Mouse (Mus musculus) cerebellum, adult 2 months (tissue): Measurements from ENCODE around the gene Elf1. TPM values are rescaled to one million over a fixed set of nuclear protein-coding genes. Genes with fewer than 3 reads are reported as not detected.

ENCODE experiments used
- DNase-seq, 2 experiments: peaks; one replicate each; pipeline ENCODE4 v3.0.0; 2021
- H3K27ac ChIP-seq: fragments of 200-500 bp; 2 replicates; pipeline ENCODE4 v1.5.1; 2012; ENCODE audit warnings: low read length, control low read depth, inconsistent platforms; ENCODE audit not compliant: insufficient read depth
- H3K27me3 ChIP-seq: fragments of 200-500 bp; 2 replicates; pipeline ENCODE4 v1.6.1; 2012; ENCODE audit warnings: inconsistent platforms, mild to moderate bottlenecking, low read length, moderate library complexity; ENCODE audit not compliant: control insufficient read depth, insufficient read depth
- H3K4me1 ChIP-seq: fragments of 200-500 bp; 2 replicates; pipeline ENCODE4 v1.6.1; 2011; ENCODE audit warnings: low read length; ENCODE audit not compliant: control insufficient read depth, insufficient read depth
- H3K4me3 ChIP-seq: fragments of 200-500 bp; replicated peaks from 2 replicates; pipeline ENCODE3; 2011; ENCODE audit warnings: mild to moderate bottlenecking, low read depth, low read length, control low read depth; ENCODE audit not compliant: insufficient read depth
- CTCF ChIP-seq: fragments of 200-500 bp; IDR thresholded peaks from 2 replicates; pipeline ENCODE4 v1.5.1; 2011; ENCODE audit warnings: low read depth, mild to moderate bottlenecking, control low read depth, low read length, moderate library complexity, borderline replicate concordance; ENCODE audit not compliant: insufficient read depth
- POLR2A ChIP-seq: fragments of 200-500 bp; IDR thresholded peaks from 2 replicates; pipeline ENCODE4 v1.6.1; 2011; ENCODE audit warnings: low read length, control low read depth, borderline replicate concordance; ENCODE audit not compliant: insufficient read depth
- WGBS: fragments of 180-500 bp; shearing (Covaris S2); methylation state at CpG from one replicate; pipeline ENCODE4 v1.1.7; 2018; 5-methylcytosine and 5-hydroxymethylcytosine counted together
- polyA plus RNA-seq: library from polyadenylated mRNA; depleted of rRNA; stranded (reverse); fragments of >200 nt; gene quantifications from 2 replicates; pipeline ENCODE4 v1.2.3, GENCODE M21; 2012; rRNA removed

Elf1 gene
- polyA plus RNA-seq, 1 experiment, result 4.1 TPM

GRCm38 (mm10) chr14:79607352-79607751 is 126.4 kb downstream of the Elf1 start:
- WGBS, result 85% methylated on average over 4 of the region's 4 CpGs
- Histone ChIP-seq H3K27ac (no peak overlapping the region), H3K27me3 (no peaks in the 10 kb centered on the region), H3K4me1 (no peaks in the 10 kb centered on the region), H3K4me3 (no peak overlapping the region)
- TF ChIP-seq POLR2A, result no peak
- TF ChIP-seq CTCF, result no peak
- no peak for DNase-seq

- 95% methylated on average over 6 of the region's 6 CpGs for WGBS
- H3K27me3 ChIP-seq, result no peaks in the 10 kb centered on the region
- no peaks in the 10 kb centered on the region for H3K4me1 ChIP-seq
- no peak overlapping the region for H3K27ac ChIP-seq
- no peak for TF ChIP-seq POLR2A
- TF ChIP-seq CTCF, result no peak
- no peak overlapping the region for H3K4me3 ChIP-seq
- no peak for DNase-seq
Observed at GRCm38 (mm10) chr14:79608286-79608685, 127.3 kb downstream of the Elf1 start.

GRCm38 (mm10) chr14:79617121-79617828 is 136.3 kb downstream of the Elf1 start:
- Histone ChIP-seq H3K4me3 (no peak overlapping the region), H3K27ac (no peak overlapping the region), H3K4me1 (no peaks in the 10 kb centered on the region), H3K27me3 (no peaks in the 10 kb centered on the region)
- TF ChIP-seq POLR2A (no peak), CTCF (no peak)
- 53% methylated on average over 8 of the region's 8 CpGs for WGBS
- no peak for DNase-seq

GRCm38 (mm10) chr14:79619802-79620201 is 138.8 kb downstream of the Elf1 start:
- no peak for DNase-seq
- no peaks in the 10 kb centered on the region for H3K4me1 ChIP-seq
- TF ChIP-seq POLR2A, result no peak
- no peak for TF ChIP-seq CTCF
- 84% methylated on average over 7 of the region's 7 CpGs for WGBS
- H3K4me3 ChIP-seq, result no peak overlapping the region
- H3K27me3 ChIP-seq, result no peaks in the 10 kb centered on the region
- no peak overlapping the region for H3K27ac ChIP-seq

- no peak overlapping the region for H3K4me3 ChIP-seq
- TF ChIP-seq CTCF, result no peak
- TF ChIP-seq POLR2A, result no peak
- H3K27ac ChIP-seq, result no peak overlapping the region
- H3K27me3 ChIP-seq, result no peaks in the 10 kb centered on the region
- no peak for DNase-seq
- no peaks in the 10 kb centered on the region for H3K4me1 ChIP-seq
- WGBS, result 84% methylated on average over 3 of the region's 3 CpGs
Observed at GRCm38 (mm10) chr14:79621143-79621542, 140.1 kb downstream of the Elf1 start.

Other genes starting within 250 kb of the Elf1 start
- not detected in 2 replicates for gene Zfp957, start 233.8 kb upstream of the Elf1 start, polyA plus RNA-seq
- 41.5 and 45.1 TPM in 2 replicates for gene Rgcc, start 179.5 kb upstream of the Elf1 start, polyA plus RNA-seq
- 10.7 and 11.2 TPM in 2 replicates for gene Naa16, start 90.4 kb upstream of the Elf1 start, polyA plus RNA-seq
- 6.6 and 6.9 TPM in 2 replicates for gene Mtrf1, start 83.4 kb upstream of the Elf1 start, polyA plus RNA-seq
- 15.2 and 17.4 TPM in 2 replicates for gene Kbtbd7, start 54.7 kb upstream of the Elf1 start, polyA plus RNA-seq
- 0.51 and 0.84 TPM in 2 replicates for gene Kbtbd6, start 29.4 kb upstream of the Elf1 start, polyA plus RNA-seq
- gene Wbp4, start 326 bp downstream of the Elf1 start, polyA plus RNA-seq, result 27.8 and 28.4 TPM in 2 replicates
- gene Sugt1, start 106.5 kb downstream of the Elf1 start, polyA plus RNA-seq, result 40.3 and 41.0 TPM in 2 replicates
- gene Cnmd, start 181.0 kb downstream of the Elf1 start, polyA plus RNA-seq, result 3.8 and 3.9 TPM in 2 replicates